Mouse (Mus musculus) brain, embryonic 14.5 days (tissue): ENCODE results near the gene Hoxa10. TPM values are rescaled to one million over a fixed set of nuclear protein-coding genes. Genes with fewer than 3 reads are reported as not detected.
A peak's percentile ranks its signal among the peaks of the same experiment; 100 is the strongest.

Source experiments
- DNase-seq: peaks from one replicate; pipeline ENCODE4 v3.0.0-alpha.2; 2011; ENCODE audit warnings: low read depth
- CTCF ChIP-seq: fragments of 200-500 bp; IDR thresholded peaks from 2 replicates; pipeline ENCODE4 v1.5.1; 2012; ENCODE audit warnings: inconsistent platforms, mild to moderate bottlenecking, moderate library complexity, borderline replicate concordance; ENCODE audit not compliant: insufficient read depth, insufficient read length; ENCODE audit errors: extremely low read depth
- POLR2A ChIP-seq: fragments of 200-500 bp; IDR thresholded peaks from 2 replicates; pipeline ENCODE4 v1.6.1; 2012; ENCODE audit warnings: mild to moderate bottlenecking, inconsistent platforms, borderline replicate concordance; ENCODE audit not compliant: poor library complexity, insufficient read depth, insufficient read length, severe bottlenecking; ENCODE audit errors: extremely low read depth
- polyA plus RNA-seq: library from polyadenylated mRNA; depleted of rRNA; stranded (reverse); fragments of >200 nt; gene quantifications from 2 replicates; pipeline ENCODE4 v1.2.3, GENCODE M21; 2012

Gene Hoxa10
- polyA plus RNA-seq, 1 experiment: 0.08 TPM

DNA sequence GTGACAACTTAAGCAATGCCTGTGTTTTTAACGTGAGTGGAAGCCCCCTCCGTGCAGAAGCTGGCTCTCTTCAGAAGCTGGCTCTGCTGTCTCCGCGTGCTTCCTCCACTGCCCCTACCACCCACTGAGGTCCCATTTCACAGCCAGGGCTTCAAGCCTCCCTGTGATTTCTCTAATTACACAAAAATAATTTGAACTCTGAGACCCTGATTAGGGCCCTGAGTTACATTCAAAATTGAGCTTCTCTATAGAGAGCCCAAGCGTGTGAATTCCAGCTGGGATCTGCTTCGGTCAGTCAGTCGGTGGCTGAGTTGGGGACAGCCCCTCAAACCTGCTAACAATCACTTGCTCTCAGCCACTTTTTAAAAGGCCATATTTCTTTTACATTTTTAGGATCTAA lies 27.7 kb upstream of the Hoxa10 start:
- TF ChIP-seq CTCF (no peak), POLR2A (no peak)
- no peak for DNase-seq

DNA sequence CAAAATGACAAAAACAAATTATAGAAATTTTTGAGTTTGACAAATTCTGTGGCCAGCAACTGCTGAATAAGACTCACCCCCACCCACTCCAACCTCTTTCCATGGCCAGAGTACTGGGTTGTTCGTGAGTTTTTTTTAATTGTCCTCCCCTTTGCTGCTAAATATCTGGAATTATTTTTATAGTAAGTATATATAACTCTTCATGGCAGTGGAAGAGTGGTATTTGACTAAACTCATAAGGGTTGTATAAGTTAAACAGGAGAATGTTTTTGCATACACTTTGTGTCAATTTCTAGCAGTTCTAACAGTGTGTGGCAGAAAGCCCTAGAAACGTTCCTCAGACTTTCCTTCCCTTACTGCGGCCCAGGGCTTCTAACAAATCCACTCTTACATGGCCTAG lies 27.0 kb upstream of the Hoxa10 start:
- no peak for DNase-seq
- no peak for TF ChIP-seq POLR2A
- TF ChIP-seq CTCF: no peak

DNA sequence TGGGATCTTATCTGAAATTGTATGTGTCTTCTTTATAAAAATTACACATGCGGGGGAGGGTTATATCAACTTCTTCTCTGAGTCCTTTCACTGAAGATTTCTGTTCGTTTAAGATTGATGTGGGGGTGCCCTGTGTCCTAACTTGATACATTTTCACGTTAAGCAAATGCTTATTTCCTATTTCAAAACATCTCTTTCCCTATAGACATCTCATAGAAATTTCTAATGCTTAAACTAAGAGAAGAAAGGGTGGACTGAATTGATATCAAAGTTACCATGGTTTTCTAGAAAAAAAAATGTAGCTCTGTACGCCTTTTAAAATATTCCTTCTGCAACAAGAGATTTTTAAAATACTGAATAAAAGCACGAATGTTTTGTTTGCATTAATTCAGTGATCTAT lies 26.6 kb upstream of the Hoxa10 start:
- DNase-seq: no peak
- TF ChIP-seq CTCF: no peak
- no peak for TF ChIP-seq POLR2A

DNA sequence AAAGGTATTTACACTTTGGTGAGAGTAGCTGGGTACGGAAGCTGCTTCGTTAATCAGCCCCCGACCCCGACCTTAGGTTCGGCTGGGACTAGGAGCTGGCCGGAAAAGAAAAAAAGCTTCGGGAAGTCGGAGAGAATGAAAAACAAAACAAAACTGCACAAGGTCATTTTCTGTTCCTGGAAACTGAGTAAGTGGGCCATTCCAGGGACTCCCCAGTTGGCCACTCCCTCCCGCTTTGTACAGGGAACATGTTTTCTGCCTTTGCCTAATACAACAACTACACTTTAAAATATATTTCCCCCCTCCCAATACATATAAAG lies 26.0 kb upstream of the Hoxa10 start:
- no peak for DNase-seq
- TF ChIP-seq POLR2A (no peak), CTCF (no peak)

DNA sequence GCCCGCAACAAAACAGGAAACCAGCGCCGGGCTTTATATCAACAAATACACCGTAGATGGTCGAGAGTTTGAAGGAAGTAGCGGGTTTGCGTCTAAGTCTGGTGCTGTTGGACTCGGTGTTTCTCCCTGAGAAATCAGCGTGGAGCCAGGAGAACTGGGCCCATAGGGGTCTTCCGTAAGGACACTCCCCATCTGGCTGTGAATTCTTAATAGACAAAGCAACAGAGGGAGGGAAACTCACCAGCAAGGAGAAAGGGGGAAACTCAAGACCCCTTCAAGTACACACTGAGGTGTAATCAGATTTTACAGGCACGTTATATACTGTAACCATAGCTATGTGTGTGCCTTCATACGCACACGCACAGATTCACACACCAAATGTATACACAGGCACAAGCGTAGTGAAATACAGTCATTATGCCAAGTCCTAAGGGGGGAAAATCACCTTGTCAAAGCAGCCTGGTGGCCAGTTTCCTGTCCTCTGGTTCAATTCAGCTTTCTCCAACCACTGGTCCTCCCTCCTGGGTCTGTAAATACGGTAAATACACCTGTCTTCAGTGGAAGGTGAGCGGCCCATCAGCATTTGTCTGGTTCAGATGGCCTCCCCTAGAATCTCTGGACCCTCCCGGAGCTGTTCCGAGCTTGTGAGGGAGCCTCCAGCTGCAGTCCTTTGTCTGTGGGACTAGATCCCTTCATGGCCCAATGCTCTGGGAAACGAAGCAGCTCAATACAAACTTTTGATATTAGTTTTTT lies 25.4 kb upstream of the Hoxa10 start:
- TF ChIP-seq POLR2A (no peak), CTCF (no peak)
- DNase-seq: no peak

DNA sequence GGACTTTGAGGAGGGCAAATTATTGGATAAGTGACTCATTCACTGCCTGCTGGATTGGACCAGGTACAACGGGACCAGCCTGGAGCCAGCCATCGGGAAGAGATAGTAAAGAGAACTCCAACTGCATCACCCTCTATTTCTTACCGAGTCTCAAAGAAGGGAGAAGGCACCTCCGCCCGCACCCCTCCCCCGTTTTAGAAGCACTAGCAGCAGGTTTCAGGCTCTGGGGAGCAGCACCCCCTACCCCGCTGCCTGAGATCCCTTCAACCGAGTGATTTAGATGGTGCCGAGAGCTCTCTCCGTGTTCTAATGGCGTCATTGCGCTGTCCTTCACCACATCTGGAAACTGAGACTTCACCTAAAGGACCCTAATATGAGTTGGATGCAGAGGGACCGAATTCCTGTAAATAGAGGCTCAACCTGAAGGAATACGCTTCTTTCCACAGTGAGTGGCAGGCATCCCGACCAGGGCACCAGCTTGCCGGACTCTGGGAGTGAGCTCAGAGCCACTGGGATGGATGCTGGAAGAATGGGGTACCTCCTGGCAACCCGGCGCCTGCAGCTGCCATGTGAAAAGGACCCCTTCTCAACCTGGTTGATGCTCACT lies 24.8 kb upstream of the Hoxa10 start:
- no peak for DNase-seq
- TF ChIP-seq CTCF (no peak), POLR2A (no peak)

DNA sequence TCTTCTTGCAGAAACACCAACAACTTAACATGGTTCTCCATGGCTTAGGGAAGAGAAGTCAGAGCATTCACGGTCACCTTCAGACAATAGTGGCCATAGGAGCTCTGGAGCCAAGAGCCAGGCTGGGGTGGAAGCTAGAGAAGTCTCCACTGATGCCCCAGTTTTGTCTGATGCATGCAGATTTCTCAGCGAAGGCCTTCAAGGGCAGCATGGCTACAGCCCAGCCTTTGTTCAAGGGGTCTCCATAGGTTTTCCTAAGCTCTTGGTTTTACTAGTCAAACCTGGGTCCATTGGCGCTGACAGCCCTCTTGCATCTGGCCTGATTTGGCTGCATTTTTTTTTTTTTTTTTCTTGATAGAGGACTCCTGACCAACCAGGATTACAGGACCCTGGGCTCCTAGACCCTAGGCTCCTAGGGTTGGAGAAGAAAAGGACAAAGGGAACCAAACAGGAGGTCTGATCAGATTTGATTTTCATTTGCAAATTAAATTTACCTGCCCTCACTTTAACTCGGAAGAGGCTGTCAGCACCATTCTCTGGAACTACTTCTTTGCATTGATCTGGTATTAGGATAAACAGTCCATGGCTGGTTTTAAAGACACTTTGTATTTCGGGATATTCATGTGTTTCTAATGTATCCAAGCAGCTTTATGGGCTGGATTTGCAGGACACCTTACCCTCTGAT lies 23.6 kb upstream of the Hoxa10 start:
- no peak for TF ChIP-seq POLR2A
- no peak for TF ChIP-seq CTCF

DNA sequence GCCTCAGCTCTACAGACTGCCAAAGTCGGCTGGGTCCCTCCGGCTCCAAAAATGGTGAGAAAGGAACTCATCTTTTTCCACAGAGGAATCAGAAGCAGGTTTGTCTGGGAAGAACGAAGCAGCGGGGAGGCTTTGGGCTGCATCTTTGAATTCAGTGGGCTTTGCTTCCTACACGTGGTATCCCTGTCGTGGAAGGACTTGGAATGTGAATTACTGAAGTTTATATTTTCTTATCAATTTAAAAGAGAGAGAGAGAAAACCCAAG lies 22.6 kb upstream of the Hoxa10 start:
- no peak for DNase-seq
- TF ChIP-seq CTCF (no peak), POLR2A (no peak)

More for the DNA sequence above, 23.6 kb upstream of the Hoxa10 start:
- DNase-seq: no peak

DNA sequence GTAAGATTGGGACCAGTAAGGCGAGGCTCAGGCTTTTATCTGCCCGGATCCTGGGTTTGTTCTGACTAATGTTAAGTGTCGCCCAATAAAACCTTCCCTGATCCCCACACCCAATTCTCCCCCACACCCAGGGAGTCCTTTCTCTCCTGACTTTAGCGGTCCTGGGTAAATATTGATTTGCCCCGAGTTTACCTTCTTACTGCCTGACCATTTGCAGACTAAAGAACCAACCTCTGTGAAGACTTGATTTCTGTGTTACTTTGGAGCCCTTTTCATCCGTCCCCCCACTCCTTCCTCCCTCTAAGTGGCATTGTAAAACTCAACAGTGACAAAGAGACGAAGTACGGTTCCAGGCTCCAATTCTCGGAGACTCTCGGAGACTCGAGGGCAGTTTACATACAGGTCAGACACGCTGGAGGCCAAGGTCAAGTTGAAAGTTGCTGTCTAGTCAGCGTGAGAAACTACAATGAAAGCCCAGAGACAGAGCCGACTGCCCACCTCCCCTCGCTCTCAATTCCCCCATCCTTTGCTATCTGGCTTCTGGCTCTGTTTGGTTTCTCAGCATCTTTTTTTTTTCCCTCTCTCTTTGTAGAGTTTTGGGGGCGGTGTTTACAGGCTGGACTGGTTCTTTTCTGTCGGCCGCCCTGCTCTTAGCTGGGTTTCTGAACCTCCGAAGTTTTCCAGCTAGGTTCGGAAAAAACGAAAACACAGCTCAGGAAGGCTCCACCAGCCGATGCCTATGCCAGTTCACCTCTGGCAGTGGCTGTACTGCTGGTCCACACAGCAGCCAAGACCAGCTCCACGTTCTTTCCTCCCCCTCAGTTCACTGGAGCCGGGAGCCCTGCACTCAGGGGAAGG lies 22.0 kb upstream of the Hoxa10 start:
- no peak for DNase-seq
- no peak for TF ChIP-seq POLR2A
- TF ChIP-seq CTCF: no peak

DNA sequence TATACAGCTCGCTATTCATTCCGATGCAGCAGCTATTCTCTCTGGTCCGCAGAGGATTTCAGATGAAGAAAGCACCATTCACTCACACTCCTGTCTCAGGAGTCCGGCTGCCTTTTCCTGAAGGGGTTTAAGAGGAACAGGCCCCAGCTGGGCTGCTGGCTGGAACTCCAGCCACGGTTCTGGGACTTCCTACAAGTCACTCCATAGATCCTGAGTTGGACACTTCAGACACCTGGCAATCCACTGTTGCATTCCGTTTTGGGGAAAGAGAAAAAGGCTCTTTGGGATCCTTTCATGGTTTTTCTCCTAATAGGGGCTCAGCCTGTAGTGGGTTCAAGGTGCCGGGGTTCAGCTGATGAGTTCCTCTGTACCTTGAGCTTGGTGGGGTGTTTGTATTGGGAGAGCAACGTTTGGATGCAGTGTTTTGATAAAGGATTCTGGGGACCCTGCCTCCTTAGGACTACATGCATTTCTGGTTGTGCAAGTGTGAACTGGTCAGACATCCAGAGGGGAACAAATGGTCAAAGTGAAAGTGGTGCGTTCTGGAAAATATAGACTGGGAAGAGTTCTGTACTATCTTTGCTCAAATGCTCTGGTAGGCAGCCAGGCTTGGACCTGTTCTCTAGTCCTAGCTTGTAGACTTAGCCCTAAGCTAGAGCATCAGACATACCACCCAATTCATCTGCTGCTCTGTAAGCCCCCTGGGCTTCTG lies 21.3 kb upstream of the Hoxa10 start:
- DNase-seq: peak; percentile 15
- TF ChIP-seq POLR2A (no peak), CTCF (no peak)
